Mouse (Mus musculus): ENCODE measurements at regions not wholly inside any gene's neighbourhood (a gene's known extent, or its start where the extent isn't known, plus 50 kb on each side); places are given as distances from the start of the nearest gene placed in this dataset.

- no peak for DNase-seq (ENCODE audit: low read depth, low spot score)
These were observed 54.4 kb downstream of the Irf2bpl start for GRCm38 (mm10) chr12:86830247-86830585.

- peak; percentile 32 for DNase-seq (ENCODE audit: low read depth, low spot score)
These were observed 54.9 kb downstream of the Irf2bpl start for GRCm38 (mm10) chr12:86829581-86830246.

- no peak for DNase-seq (ENCODE audit: low read depth, low spot score)
These were observed 57.4 kb downstream of the Irf2bpl start for GRCm38 (mm10) chr12:86827241-86827606.

- no peak for DNase-seq (ENCODE audit: low read depth, low spot score)
These were observed 58.0 kb downstream of the Irf2bpl start for GRCm38 (mm10) chr12:86826420-86827240.

- DNase-seq (ENCODE audit: low read depth, low spot score) = no peak
These were observed 58.8 kb downstream of the Irf2bpl start for GRCm38 (mm10) chr12:86825584-86826419.

GRCm38 (mm10) chr12:86824860-86825583 is 59.6 kb downstream of the Irf2bpl start:
- DNase-seq (ENCODE audit: low read depth, low spot score) = peak; percentile 80

- DNase-seq (ENCODE audit: low read depth, low spot score) = peak; percentile 91
These were observed 60.6 kb downstream of the Irf2bpl start for GRCm38 (mm10) chr12:86823855-86824589.

GRCm38 (mm10) chr12:86823488-86823854 is 61.1 kb downstream of the Irf2bpl start:
- no peak for DNase-seq (ENCODE audit: low read depth, low spot score)

GRCm38 (mm10) chr12:86821183-86821582 is 63.4 kb downstream of the Irf2bpl start:
- DNase-seq (ENCODE audit: low read depth, low spot score) = no peak

- DNase-seq (ENCODE audit: low read depth, low spot score) = no peak
These were observed 65.0 kb downstream of the Irf2bpl start for GRCm38 (mm10) chr12:86819568-86819967.

- DNase-seq (ENCODE audit: low read depth, low spot score) = peak; percentile 67
These were observed 65.4 kb downstream of the Irf2bpl start for GRCm38 (mm10) chr12:86819163-86819562.

GRCm38 (mm10) chr12:86818201-86818600 is 66.4 kb downstream of the Irf2bpl start:
- DNase-seq (ENCODE audit: low read depth, low spot score) = no peak

- no peak for DNase-seq (ENCODE audit: low read depth, low spot score)
These were observed 67.6 kb downstream of the Irf2bpl start for GRCm38 (mm10) chr12:86816702-86817610.

- no peak for DNase-seq (ENCODE audit: low read depth, low spot score)
These were observed 68.4 kb downstream of the Irf2bpl start for GRCm38 (mm10) chr12:86816171-86816701.

- DNase-seq (ENCODE audit: low read depth, low spot score) = no peak
These were observed 69.9 kb downstream of the Irf2bpl start for GRCm38 (mm10) chr12:86814740-86815139.
